Mouse (Mus musculus): ENCODE data around the gene Fbxw9. TPM values are rescaled to one million over a fixed set of nuclear protein-coding genes. Genes with fewer than 3 reads are reported as not detected.

Fbxw9 gene
- polyA plus RNA-seq, 1 experiment from 2014 or later, result 19.8 TPM

DNA sequence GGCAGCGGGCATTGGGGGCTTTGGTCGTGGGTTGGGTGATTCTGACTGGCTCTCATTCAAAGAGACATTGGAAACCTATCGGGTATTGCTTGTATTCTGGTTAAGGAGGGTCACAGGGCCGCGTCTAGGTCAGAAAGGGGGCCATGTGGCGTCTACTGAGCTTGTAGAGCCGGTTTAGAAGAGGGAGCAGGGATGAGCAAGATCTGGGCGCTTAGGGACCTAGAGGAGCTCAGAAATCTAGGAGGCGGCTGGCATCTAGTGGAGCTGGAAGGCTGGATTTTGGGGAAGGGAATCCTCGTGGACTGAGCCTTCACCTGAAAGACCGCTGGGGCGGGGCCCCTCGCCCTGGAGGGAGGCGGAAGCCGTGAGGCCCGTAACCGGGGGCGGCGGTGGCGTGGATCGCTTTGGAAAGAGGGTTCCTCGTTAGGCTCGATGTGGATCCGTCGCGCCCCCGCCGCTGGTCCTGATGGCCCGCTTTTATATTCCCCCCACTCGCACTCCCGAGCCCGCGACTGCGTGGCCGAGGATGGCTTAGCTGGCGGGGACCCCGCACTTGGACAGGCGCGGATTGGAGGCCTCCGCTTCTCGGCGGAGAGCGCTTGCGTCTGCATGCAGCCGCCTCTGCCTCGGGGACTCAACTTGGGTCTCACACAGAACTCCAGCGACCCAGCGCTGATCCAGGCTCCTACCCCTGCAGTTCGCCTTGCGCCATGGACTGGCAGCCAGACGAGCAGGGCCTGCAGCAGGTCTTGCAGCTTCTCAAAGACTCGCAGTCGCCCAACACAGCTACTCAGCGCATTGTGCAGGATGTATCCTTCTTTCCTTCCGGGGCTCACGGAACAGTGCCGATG lies 21.9 kb upstream of the Fbxw9 start:
- Histone ChIP-seq H3K9ac (peak overlapping the region; percentile 93), H3K27ac (replicated peaks) (peak overlapping the region; percentile 99), H3K27me3 (replicated peaks) (no peaks in the 10 kb centered on the region), H3K4me1 (peaks cover 46% of the 10 kb centered on the region), H3K36me3 (peaks cover 44% of the 10 kb centered on the region), H3K4me3 (peak overlapping the region; percentile 71), H3K9me3 (no peaks in the 10 kb centered on the region), H3K4me2 (peak overlapping the region; percentile 91)
- ATAC-seq (ENCODE audit: extremely low read depth, insufficient number of reproducible peaks, low FRiP score, low TSS enrichment), result 0 out of 2 replicates have a peak, but pooled peaks have one; percentile 10
- WGBS, result under 1% methylated on average over 56 of the region's 57 CpGs

DNA sequence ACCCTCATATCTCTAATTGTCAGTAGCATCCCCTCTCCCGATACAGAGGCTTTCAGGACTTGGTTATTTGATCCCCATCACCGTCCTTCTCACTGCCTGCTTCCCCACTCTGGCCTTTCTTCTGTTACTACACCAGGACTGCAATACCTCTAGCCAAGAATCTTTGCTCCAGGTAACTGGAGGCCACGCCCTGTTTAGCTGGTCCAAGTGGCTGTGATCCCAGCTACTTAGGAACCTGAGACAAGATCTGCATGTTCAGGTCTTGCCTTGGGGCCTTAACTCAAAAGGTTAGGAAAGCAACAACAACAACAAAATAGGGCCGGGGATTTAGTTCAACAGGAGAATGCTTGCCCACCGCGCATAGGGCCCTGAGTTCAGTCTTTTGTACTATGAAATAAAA lies 16.2 kb upstream of the Fbxw9 start:
- peaks cover 89% of the 10 kb centered on the region for H3K36me3 ChIP-seq
- H3K4me2 ChIP-seq, result no peak overlapping the region
- H3K4me1 ChIP-seq, result peaks cover 18% of the 10 kb centered on the region
- WGBS, result 87% methylated on average over 6 of the region's 6 CpGs
- no peaks in the 10 kb centered on the region for H3K9me3 ChIP-seq
- no peaks in the 10 kb centered on the region for H3K27me3 ChIP-seq (replicated peaks)
- H3K9ac ChIP-seq, result no peak overlapping the region
- H3K27ac ChIP-seq (replicated peaks), result no peak overlapping the region
- no peak for ATAC-seq (ENCODE audit: extremely low read depth, insufficient number of reproducible peaks, low FRiP score, low TSS enrichment)
- no peak overlapping the region for H3K4me3 ChIP-seq

DNA sequence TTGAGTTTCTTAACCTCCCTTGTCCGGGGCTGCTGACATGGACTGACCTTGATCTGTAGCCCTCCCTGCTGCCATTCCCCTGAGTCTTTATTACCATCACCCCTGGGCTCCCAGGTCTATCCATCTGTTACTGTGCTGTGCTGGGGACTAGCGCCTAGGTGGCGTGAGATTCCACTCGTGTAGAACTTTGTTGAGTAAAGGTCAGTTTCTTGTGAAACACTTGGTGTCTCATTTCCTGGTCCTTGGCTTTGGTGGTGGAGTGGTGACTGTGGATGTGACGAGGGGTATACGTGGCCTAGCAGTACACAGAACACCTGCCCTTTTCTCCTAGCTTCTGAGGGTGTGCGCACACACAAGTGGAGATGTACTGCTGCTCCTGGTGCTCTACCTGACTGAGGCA lies 2.5 kb upstream of the Fbxw9 start:
- Histone ChIP-seq H3K9me3 (no peaks in the 10 kb centered on the region), H3K27ac (replicated peaks) (no peak overlapping the region), H3K36me3 (peaks cover 50% of the 10 kb centered on the region), H3K27me3 (replicated peaks) (no peaks in the 10 kb centered on the region), H3K9ac (no peak overlapping the region), H3K4me3 (no peak overlapping the region), H3K4me2 (no peak overlapping the region), H3K4me1 (peaks cover 10% of the 10 kb centered on the region)
- WGBS, result 84% methylated on average over 7 of the region's 7 CpGs
- ATAC-seq (ENCODE audit: extremely low read depth, insufficient number of reproducible peaks, low FRiP score, low TSS enrichment), result no peak

DNA sequence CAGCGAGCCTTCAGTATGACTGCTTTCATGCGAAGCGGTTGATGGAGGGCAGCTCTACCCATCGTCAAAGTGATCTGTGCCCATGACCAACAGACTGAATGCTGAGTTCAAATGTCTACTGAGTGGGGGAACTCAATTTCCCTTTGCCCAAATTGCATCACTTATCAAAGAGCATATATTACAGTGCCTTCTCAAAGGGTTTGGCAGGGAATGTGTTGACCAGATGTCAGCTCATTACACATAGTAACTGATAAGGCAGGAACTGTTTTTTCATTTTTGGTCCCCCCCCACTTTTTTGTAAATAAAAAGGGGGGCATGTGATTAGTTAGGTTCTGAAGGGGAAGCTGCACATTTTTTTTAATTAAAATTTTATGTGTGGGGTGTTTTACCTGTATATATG lies 2.7 kb downstream of the Fbxw9 start:
- Histone ChIP-seq H3K27ac (replicated peaks) (no peak overlapping the region), H3K36me3 (peaks cover 37% of the 10 kb centered on the region), H3K4me3 (no peak overlapping the region), H3K27me3 (replicated peaks) (no peaks in the 10 kb centered on the region), H3K4me1 (peaks cover 10% of the 10 kb centered on the region), H3K4me2 (no peak overlapping the region), H3K9me3 (no peaks in the 10 kb centered on the region), H3K9ac (no peak overlapping the region)
- no peak for ATAC-seq (ENCODE audit: extremely low read depth, insufficient number of reproducible peaks, low FRiP score, low TSS enrichment)
- 93% methylated on average over 4 of the region's 4 CpGs for WGBS

DNA sequence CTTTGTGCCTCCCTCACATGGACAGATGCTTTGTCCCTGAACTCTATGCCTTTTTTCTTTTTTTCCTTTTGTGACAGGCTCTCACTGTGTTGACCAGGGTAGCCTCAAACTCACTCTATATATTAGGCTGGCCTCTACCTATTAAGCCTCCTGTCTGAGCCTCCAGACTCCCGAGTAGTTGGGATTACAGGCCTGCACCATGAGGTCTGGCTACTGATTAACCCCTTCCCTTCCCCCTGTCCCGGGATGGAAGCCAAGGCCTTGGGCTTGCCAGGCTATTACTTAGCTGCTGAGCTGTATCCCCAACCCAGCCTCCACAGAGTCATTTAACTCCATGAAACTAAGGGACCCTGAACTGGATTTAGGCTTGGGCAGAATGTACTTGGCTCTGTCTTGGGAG lies 5.4 kb downstream of the Fbxw9 start:
- Histone ChIP-seq H3K4me3 (no peak overlapping the region), H3K27me3 (replicated peaks) (no peaks in the 10 kb centered on the region), H3K9me3 (no peaks in the 10 kb centered on the region), H3K4me2 (no peak overlapping the region), H3K9ac (no peak overlapping the region), H3K4me1 (peaks cover 10% of the 10 kb centered on the region), H3K36me3 (peaks cover 37% of the 10 kb centered on the region), H3K27ac (replicated peaks) (no peak overlapping the region)
- WGBS, result 38% methylated on average over 2 of the region's 2 CpGs
- ATAC-seq (ENCODE audit: extremely low read depth, insufficient number of reproducible peaks, low FRiP score, low TSS enrichment), result no peak

DNA sequence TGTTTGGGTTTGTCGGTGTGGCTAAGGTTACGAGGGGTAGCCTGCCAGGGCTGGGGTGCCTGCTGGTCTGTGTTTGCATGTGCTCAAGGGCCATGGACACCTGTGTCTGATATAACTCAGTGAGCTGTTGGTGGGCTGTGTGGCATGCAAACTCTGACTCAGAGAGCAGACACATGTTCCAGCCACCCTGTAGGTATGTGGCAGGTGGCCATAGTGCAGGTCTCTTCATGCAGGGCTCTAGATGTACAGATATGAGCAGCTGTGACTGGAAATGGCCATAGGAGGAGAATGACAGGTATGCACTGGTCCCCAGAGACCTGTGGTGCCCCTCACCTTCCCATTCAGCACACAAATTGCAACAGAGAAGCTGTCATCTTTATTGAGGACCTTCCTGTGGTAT lies 7.3 kb downstream of the Fbxw9 start:
- no peak for ATAC-seq (ENCODE audit: extremely low read depth, insufficient number of reproducible peaks, low FRiP score, low TSS enrichment)
- no peak overlapping the region for H3K4me3 ChIP-seq
- H3K9me3 ChIP-seq, result no peaks in the 10 kb centered on the region
- H3K36me3 ChIP-seq, result peaks cover 35% of the 10 kb centered on the region
- 85% methylated on average over 2 of the region's 2 CpGs for WGBS
- H3K27ac ChIP-seq (replicated peaks), result no peak overlapping the region
- no peak overlapping the region for H3K9ac ChIP-seq
- H3K4me1 ChIP-seq, result peaks cover 7% of the 10 kb centered on the region
- H3K4me2 ChIP-seq, result no peak overlapping the region
- no peaks in the 10 kb centered on the region for H3K27me3 ChIP-seq (replicated peaks)

DNA sequence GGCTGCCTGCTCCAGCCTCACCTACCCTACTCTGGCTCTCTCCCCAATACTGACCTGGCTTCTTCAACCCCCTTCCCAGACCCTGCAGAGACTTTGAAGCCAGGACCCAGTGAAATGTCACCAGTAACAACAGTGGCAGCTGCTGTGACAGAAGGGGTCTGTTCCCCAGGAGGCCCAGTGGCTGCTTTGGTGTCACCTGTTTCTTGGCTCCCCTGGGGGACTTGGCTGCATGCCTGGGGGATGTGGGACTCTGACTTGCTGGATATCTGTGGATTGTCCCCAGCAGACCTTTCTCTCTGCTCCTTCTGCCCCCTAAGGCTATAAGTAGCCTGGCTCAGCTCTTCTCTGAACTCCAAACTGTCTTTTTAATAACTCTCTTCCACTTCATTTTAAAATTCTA lies 8.1 kb downstream of the Fbxw9 start, which contains the start of gene Gm5741:
Gene Gm5741 (minus strand): TSS at position 1 of the 400 bp plus-strand sequence.
- Histone ChIP-seq H3K4me2 (no peak within 1 kb of the TSS), H3K4me3 (no peak within 1 kb of the TSS)
- ATAC-seq (ENCODE audit: extremely low read depth, insufficient number of reproducible peaks, low FRiP score, low TSS enrichment), result no peak

DNA sequence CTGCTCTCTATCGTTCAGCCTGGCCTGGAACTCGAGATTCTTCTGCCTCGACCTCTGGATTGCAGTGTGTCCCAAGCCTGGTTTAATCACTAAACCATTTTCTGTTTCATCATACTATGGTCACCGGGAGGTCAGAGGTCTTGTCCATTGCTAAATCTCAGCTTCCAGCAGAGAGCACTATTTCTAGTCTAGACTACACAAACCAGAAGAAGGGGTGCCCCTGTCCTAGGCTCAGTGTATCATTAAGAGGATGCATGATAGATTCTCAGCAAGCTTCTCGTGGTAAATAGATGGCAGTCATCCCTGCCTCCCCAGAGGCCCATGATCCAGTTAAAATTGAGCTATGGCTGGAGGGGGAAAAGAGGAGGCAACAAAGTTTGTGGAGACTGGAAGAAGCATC lies 11.2 kb downstream of the Fbxw9 start:
- Histone ChIP-seq H3K9me3 (no peaks in the 10 kb centered on the region), H3K27ac (replicated peaks) (peak overlapping the region; percentile 98), H3K4me2 (peak overlapping the region; percentile 86), H3K4me1 (peaks cover 17% of the 10 kb centered on the region), H3K4me3 (peak overlapping the region; percentile 96), H3K36me3 (peaks cover 40% of the 10 kb centered on the region), H3K9ac (peak overlapping the region; percentile 95), H3K27me3 (replicated peaks) (no peaks in the 10 kb centered on the region)
- 80% methylated on average over 5 of the region's 5 CpGs for WGBS
- ATAC-seq (ENCODE audit: extremely low read depth, insufficient number of reproducible peaks, low FRiP score, low TSS enrichment), result no peak

More for the DNA sequence above, 8.1 kb downstream of the Fbxw9 start, which contains the start of gene Gm5741:
- peaks cover 28% of the 10 kb centered on the region for H3K36me3 ChIP-seq
- no peak within 1 kb of the TSS for H3K27ac ChIP-seq (replicated peaks)
- H3K4me1 ChIP-seq, result peaks cover 15% of the 10 kb centered on the region
- no peaks in the 10 kb centered on the region for H3K9me3 ChIP-seq
- H3K27me3 ChIP-seq (replicated peaks), result no peaks in the 10 kb centered on the region
- H3K9ac ChIP-seq, result no peak within 1 kb of the TSS

DNA sequence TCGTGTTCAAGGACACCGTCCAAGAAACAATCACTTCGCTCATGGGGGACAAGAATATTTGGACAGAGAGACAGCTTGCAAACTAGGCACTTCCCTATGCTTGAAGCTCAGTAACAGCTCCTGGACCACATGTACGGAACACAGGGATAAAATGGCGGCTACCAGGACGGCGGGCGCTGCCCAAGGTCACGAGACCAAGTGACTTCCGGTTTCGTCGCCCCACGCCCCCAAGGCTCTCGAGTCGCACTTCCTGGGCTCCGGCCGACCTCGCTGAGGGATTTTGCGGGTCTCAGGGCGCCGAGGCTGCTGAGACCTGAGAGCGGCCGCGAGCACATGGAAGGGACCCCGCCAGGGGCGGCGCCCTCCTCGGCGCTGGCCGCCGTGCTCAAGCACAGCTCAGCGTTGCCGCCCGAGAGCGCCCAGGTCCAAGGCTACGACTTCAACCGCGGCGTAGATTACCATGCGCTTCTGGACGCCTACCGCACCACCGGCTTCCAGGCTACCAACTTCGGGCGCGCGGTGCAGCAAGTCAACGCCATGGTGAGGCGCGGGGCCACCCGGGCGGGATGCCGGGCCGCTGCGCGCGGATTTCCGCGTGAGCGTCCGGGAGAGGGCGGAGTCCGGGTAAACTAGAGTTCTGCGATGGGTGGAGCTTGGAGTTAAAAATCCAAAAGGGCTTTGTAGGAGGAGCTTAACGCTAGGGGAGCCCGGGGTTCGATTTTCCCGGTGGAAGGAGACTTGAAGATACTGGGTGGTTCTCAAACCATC lies 11.8 kb downstream of the Fbxw9 start, which contains the start of gene Dhps:
Gene Dhps (plus strand): TSS at position 244 of the 768 bp plus-strand sequence.
- WGBS, result under 1% methylated on average over 65 of the region's 68 CpGs
- no peaks in the 10 kb centered on the region for H3K27me3 ChIP-seq (replicated peaks)
- H3K4me2 ChIP-seq, result peak within 1 kb of the TSS; percentile 86
- peaks cover 40% of the 10 kb centered on the region for H3K36me3 ChIP-seq
- peaks cover 17% of the 10 kb centered on the region for H3K4me1 ChIP-seq
- peak within 1 kb of the TSS; percentile 98 for H3K27ac ChIP-seq (replicated peaks)
- peak within 1 kb of the TSS; percentile 95 for H3K9ac ChIP-seq
- H3K4me3 ChIP-seq, result peak within 1 kb of the TSS; percentile 96
- peak; percentile 83 for ATAC-seq (ENCODE audit: extremely low read depth, insufficient number of reproducible peaks, low FRiP score, low TSS enrichment)
- no peaks in the 10 kb centered on the region for H3K9me3 ChIP-seq

DNA sequence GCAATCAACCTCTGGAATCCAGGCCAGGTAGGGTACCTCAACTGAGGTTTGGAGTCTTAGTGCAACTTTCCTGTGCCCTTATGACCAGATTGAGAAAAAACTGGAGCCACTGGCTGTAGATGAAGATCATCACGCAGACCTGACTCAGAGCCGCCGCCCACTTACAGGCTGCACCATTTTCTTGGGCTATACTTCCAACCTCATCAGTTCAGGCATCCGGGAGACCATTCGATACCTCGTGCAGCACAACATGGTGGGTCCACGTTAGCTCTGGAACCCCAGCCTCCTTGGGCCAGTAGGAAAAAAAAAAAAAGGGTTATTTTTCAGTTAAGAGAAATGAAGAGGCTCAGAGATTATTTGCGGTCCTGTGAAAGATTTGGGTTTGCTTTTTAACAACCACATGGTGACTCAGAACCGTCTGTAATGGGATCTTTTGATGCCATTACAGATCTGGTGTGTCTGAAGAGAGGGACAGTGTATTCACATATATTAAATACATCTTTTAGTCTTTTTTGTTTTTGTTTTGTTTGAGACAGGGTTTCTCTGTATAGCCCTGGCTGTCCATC lies 12.6 kb downstream of the Fbxw9 start:
- H3K9ac ChIP-seq, result peak overlapping the region; percentile 95
- ATAC-seq (ENCODE audit: extremely low read depth, insufficient number of reproducible peaks, low FRiP score, low TSS enrichment), result no peak
- peaks cover 17% of the 10 kb centered on the region for H3K4me1 ChIP-seq
- peak overlapping the region; percentile 86 for H3K4me2 ChIP-seq
- 33% methylated on average over 9 of the region's 9 CpGs for WGBS
- H3K4me3 ChIP-seq, result peak overlapping the region; percentile 96
- H3K9me3 ChIP-seq, result no peaks in the 10 kb centered on the region
- peaks cover 42% of the 10 kb centered on the region for H3K36me3 ChIP-seq
- H3K27me3 ChIP-seq (replicated peaks), result no peaks in the 10 kb centered on the region
- H3K27ac ChIP-seq (replicated peaks), result peak overlapping the region; percentile 98

DNA sequence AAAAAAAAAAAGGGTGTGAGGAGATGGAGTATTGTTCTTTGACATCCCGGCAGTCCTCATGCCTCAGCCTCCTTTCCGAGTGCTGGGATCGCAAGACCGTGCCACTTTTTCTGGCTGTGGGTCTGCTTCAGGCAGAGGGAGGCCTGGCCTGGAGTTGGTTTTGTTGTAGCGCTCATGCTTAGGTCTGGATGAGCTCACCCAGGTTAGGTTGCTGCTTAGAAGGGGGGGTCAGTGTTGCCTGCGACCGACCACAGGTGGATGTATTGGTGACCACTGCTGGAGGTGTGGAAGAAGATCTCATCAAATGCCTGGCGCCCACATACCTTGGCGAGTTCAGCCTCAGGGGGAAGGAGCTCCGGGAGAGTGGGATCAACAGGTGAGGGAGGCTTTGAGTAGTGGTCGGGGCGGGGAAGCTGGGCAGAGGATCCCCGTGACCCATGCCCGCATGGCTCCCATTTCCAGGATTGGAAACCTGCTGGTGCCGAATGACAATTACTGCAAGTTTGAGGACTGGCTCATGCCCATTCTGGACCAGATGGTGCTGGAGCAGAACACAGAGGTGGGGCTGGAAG lies 13.3 kb downstream of the Fbxw9 start:
- WGBS, result 87% methylated on average over 15 of the region's 15 CpGs
- Histone ChIP-seq H3K4me2 (peak overlapping the region; percentile 86), H3K9ac (no peak overlapping the region; the same call in 1 of the 2 replicates), H3K36me3 (peaks cover 48% of the 10 kb centered on the region), H3K9me3 (no peaks in the 10 kb centered on the region), H3K4me1 (peaks cover 17% of the 10 kb centered on the region), H3K27ac (replicated peaks) (no peak overlapping the region), H3K4me3 (peak overlapping the region; percentile 96; the same call in 1 of the 2 replicates), H3K27me3 (replicated peaks) (no peaks in the 10 kb centered on the region)
- no peak for ATAC-seq (ENCODE audit: extremely low read depth, insufficient number of reproducible peaks, low FRiP score, low TSS enrichment)
